Mouse (Mus musculus): Measurements from ENCODE around the gene Rhbdl1.

DNA sequence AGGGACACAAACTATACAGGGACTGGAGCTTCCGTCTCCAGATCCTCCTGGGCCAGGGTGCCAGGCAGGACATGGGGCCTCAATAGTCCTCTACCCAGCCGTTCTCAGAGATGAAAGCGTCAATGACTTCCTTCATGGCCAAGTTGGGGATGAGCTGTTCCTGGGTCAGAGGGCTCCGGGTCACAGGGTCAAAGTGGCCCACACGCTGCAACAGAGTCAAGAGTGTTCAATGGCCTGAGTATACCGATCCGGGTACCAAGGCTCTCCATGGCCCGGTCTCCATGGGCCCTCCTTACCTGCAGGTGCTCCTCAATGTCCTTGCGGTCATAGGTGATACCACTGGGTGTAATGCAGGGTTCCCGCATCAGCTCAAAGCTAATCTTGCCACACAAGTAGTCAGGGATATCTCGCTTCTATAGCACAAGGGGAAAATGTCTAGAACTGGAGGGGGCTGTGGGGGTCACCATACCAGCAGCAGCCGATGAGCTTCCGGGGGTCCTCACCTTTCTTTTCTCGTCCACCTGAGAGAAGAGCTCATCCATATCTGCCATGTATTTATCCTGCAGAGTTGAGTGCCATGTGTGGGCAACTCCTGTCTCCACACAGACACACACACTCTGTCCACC is 6.2 kb downstream of the Rhbdl1 start:
- TF ChIP-seq POLR2A (IDR thresholded peaks at IDR 0.05; ENCODE audit: control insufficient read depth, low read depth, low read length) (no peak), CTCF (IDR thresholded peaks at IDR 0.05; ENCODE audit: control insufficient read depth, insufficient read depth, insufficient replicate concordance, low read depth, low read length) (no peak)
